Mouse (Mus musculus): ENCODE data around the gene Krtap4-13. TPM values are rescaled to one million over a fixed set of nuclear protein-coding genes. Genes with fewer than 3 reads are reported as not detected.

Gene Krtap4-13
- polyA plus RNA-seq, 1 experiment: not detected

- TF ChIP-seq POLR2A (IDR thresholded peaks at IDR 0.05; ENCODE audit: low read depth, low read length) (no peak), CTCF (conservative IDR thresholded peaks at IDR 0.05; ENCODE audit: insufficient read depth, insufficient read length, low read depth, low read length) (no peak)
- H3K4me3 ChIP-seq (ENCODE audit: insufficient read depth, low read depth, low read length): no peak overlapping the region
- no peaks in the 10 kb centered on the region for H3K4me1 ChIP-seq (ENCODE audit: control insufficient read depth, insufficient read depth, low read length)
- 67% methylated on average over 2 of the region's 2 CpGs for WGBS
- DNase-seq: no peak
- no peaks in the 10 kb centered on the region for H3K36me3 ChIP-seq (ENCODE audit: control insufficient read depth, insufficient read depth, low read length)
- H3K27ac ChIP-seq (ENCODE audit: insufficient read depth, low read depth, low read length): no peak overlapping the region
- H3K27me3 ChIP-seq (replicated peaks; ENCODE audit: control insufficient read depth, insufficient read depth, low read length): no peaks in the 10 kb centered on the region
These were observed 41.3 kb downstream of the Krtap4-13 start for GRCm38 (mm10) chr11:99768410-99768809.

Other genes starting within 250 kb of the Krtap4-13 start
- gene Krtap3-1, start 243.3 kb downstream of the Krtap4-13 start, polyA plus RNA-seq (2012; rRNA removed): not detected in 2 replicates
- gene Krtap1-5, start 228.9 kb downstream of the Krtap4-13 start, polyA plus RNA-seq (2012; rRNA removed): not detected in 2 replicates
- not detected in 2 replicates for gene Krtap1-4, start 226.2 kb downstream of the Krtap4-13 start, polyA plus RNA-seq (2012; rRNA removed)
- gene Krtap1-3, start 218.6 kb downstream of the Krtap4-13 start, polyA plus RNA-seq (2012; rRNA removed): not detected in 2 replicates
- not detected in 2 replicates for gene Krtap9-3, start 211.8 kb downstream of the Krtap4-13 start, polyA plus RNA-seq (2012; rRNA removed)
- gene Gm11938, start 206.6 kb downstream of the Krtap4-13 start, polyA plus RNA-seq (2012; rRNA removed): not detected in 2 replicates
- not detected in 2 replicates for gene Gm11937, start 199.7 kb downstream of the Krtap4-13 start, polyA plus RNA-seq (2012; rRNA removed)
- not detected in 2 replicates for gene Krtap2-4, start 195.0 kb downstream of the Krtap4-13 start, polyA plus RNA-seq (2012; rRNA removed)
- gene Gm11562, start 189.5 kb downstream of the Krtap4-13 start, polyA plus RNA-seq (2012; rRNA removed): not detected in 2 replicates
- gene Krtap4-1, start 181.7 kb downstream of the Krtap4-13 start, polyA plus RNA-seq (2012; rRNA removed): not detected in 2 replicates
- not detected in 2 replicates for gene Krtap4-2, start 174.8 kb downstream of the Krtap4-13 start, polyA plus RNA-seq (2012; rRNA removed)
- gene Krtap4-7, start 165.8 kb downstream of the Krtap4-13 start, polyA plus RNA-seq (2012; rRNA removed): not detected in 2 replicates
- gene Gm11555, start 159.7 kb downstream of the Krtap4-13 start, polyA plus RNA-seq (2012; rRNA removed): not detected in 2 replicates
- gene Gm11563, start 150.9 kb downstream of the Krtap4-13 start, polyA plus RNA-seq (2012; rRNA removed): not detected in 2 replicates
- gene Krtap4-6, start 143.9 kb downstream of the Krtap4-13 start, polyA plus RNA-seq (2012; rRNA removed): not detected in 2 replicates
- gene Gm14190, start 119.2 kb downstream of the Krtap4-13 start, polyA plus RNA-seq (2012; rRNA removed): not detected in 2 replicates
- not detected in 2 replicates for gene Gm14180, start 75.6 kb downstream of the Krtap4-13 start, polyA plus RNA-seq (2012; rRNA removed)
- gene Gm11595, start 37.0 kb downstream of the Krtap4-13 start, polyA plus RNA-seq (2012; rRNA removed): not detected in 2 replicates
- gene Krtap4-8, start 29.2 kb downstream of the Krtap4-13 start, polyA plus RNA-seq (2012; rRNA removed): not detected in 2 replicates
- not detected in 2 replicates for gene Krtap4-9, start 24.7 kb downstream of the Krtap4-13 start, polyA plus RNA-seq (2012; rRNA removed)
- gene Gm11596, start 16.4 kb downstream of the Krtap4-13 start, polyA plus RNA-seq (2012; rRNA removed): not detected in 2 replicates
- gene Gm11569, start 11.0 kb downstream of the Krtap4-13 start, polyA plus RNA-seq (2012; rRNA removed): not detected in 2 replicates
- not detected in 2 replicates for gene Gm11554, start 5.4 kb downstream of the Krtap4-13 start, polyA plus RNA-seq (2012; rRNA removed)
- not detected in 2 replicates for gene Gm11564, start 5.8 kb upstream of the Krtap4-13 start, polyA plus RNA-seq (2012; rRNA removed)
- not detected in 2 replicates for gene 2300003K06Rik, start 28.2 kb upstream of the Krtap4-13 start, polyA plus RNA-seq (2012; rRNA removed)
- not detected in 2 replicates for gene Krtap4-16, start 41.7 kb upstream of the Krtap4-13 start, polyA plus RNA-seq (2012; rRNA removed)
- gene Gm11568, start 48.0 kb upstream of the Krtap4-13 start, polyA plus RNA-seq (2012; rRNA removed): not detected in 2 replicates
- not detected in 2 replicates for gene Gm11559, start 54.6 kb upstream of the Krtap4-13 start, polyA plus RNA-seq (2012; rRNA removed)
- not detected in 2 replicates for gene Krtap9-1, start 63.5 kb upstream of the Krtap4-13 start, polyA plus RNA-seq (2012; rRNA removed)
- gene Gm11567, start 69.3 kb upstream of the Krtap4-13 start, polyA plus RNA-seq (2012; rRNA removed): not detected in 2 replicates
- gene Krtap31-1, start 98.0 kb upstream of the Krtap4-13 start, polyA plus RNA-seq (2012; rRNA removed): not detected in 2 replicates
- not detected in 2 replicates for gene Gm11565, start 104.9 kb upstream of the Krtap4-13 start, polyA plus RNA-seq (2012; rRNA removed)
- not detected in 2 replicates for gene Krtap31-2, start 126.4 kb upstream of the Krtap4-13 start, polyA plus RNA-seq (2012; rRNA removed)
- not detected in 2 replicates for gene Krtap9-5, start 138.6 kb upstream of the Krtap4-13 start, polyA plus RNA-seq (2012; rRNA removed)
- not detected in 2 replicates for gene Krtap29-1, start 169.2 kb upstream of the Krtap4-13 start, polyA plus RNA-seq (2012; rRNA removed)
- gene Krtap16-1, start 176.7 kb upstream of the Krtap4-13 start, polyA plus RNA-seq (2012; rRNA removed): not detected in 2 replicates
- not detected in 2 replicates for gene Krtap17-1, start 184.1 kb upstream of the Krtap4-13 start, polyA plus RNA-seq (2012; rRNA removed)
- not detected in 2 replicates for gene Krt33a, start 206.3 kb upstream of the Krtap4-13 start, polyA plus RNA-seq (2012; rRNA removed)
- gene Krt33b, start 220.0 kb upstream of the Krtap4-13 start, polyA plus RNA-seq (2012; rRNA removed): not detected in 2 replicates
- gene Krt34, start 231.7 kb upstream of the Krtap4-13 start, polyA plus RNA-seq (2012; rRNA removed): not detected in 2 replicates
- gene Krt31, start 240.7 kb upstream of the Krtap4-13 start, polyA plus RNA-seq (2012; rRNA removed): not detected in 2 replicates

Measured in kidney, adult 2 months (tissue).